Mouse (Mus musculus): ENCODE results near the gene Psd4. TPM values are rescaled to one million over a fixed set of nuclear protein-coding genes. Genes with fewer than 3 reads are reported as not detected.

Gene Psd4
- total and polyA plus RNA-seq, 2 experiments from 2014 or later: 0.34 to 1.00 TPM

GRCm38 (mm10) chr2:24417564-24417963 lies 50.2 kb downstream of the Psd4 start:
- no peak for ATAC-seq
- no peak overlapping the region for H3K4me2 ChIP-seq (ENCODE audit: low read depth)
- WGBS: 91% methylated on average over 4 of the region's 4 CpGs
- no peak for DNase-seq
- no peak overlapping the region for H3K27ac ChIP-seq (ENCODE audit: low read depth, low read length)
- no peaks in the 10 kb centered on the region for H3K9me3 ChIP-seq (ENCODE audit: low read length)
- H3K9ac ChIP-seq: no peak overlapping the region
- no peaks in the 10 kb centered on the region for H3K27me3 ChIP-seq (ENCODE audit: insufficient read depth, low read length)
- H3K36me3 ChIP-seq (ENCODE audit: insufficient read depth): no peaks in the 10 kb centered on the region
- H3K4me3 ChIP-seq (ENCODE audit: low read depth, low read length): no peak overlapping the region
- no peaks in the 10 kb centered on the region for H3K4me1 ChIP-seq (ENCODE audit: insufficient read depth)
- TF ChIP-seq CTCF (IDR thresholded peaks at IDR 0.05; ENCODE audit: low read depth): no peak

GRCm38 (mm10) chr2:24421211-24421863 lies 54.0 kb downstream of the Psd4 start:
- Histone ChIP-seq H3K9ac (no peak overlapping the region), H3K27me3 (ENCODE audit: insufficient read depth, low read length) (no peaks in the 10 kb centered on the region), H3K36me3 (ENCODE audit: insufficient read depth) (no peaks in the 10 kb centered on the region), H3K27ac (ENCODE audit: low read depth, low read length) (no peak overlapping the region), H3K4me2 (ENCODE audit: low read depth) (no peak overlapping the region), H3K4me3 (ENCODE audit: low read depth, low read length) (no peak overlapping the region), H3K9me3 (ENCODE audit: low read length) (no peaks in the 10 kb centered on the region), H3K4me1 (ENCODE audit: insufficient read depth) (no peaks in the 10 kb centered on the region)
- ATAC-seq: no peak
- no peak for DNase-seq
- 93% methylated on average over 6 of the region's 6 CpGs for WGBS
- TF ChIP-seq CTCF (IDR thresholded peaks at IDR 0.05; ENCODE audit: low read depth): no peak

- no peak overlapping the region for H3K27ac ChIP-seq (ENCODE audit: low read depth, low read length)
- no peaks in the 10 kb centered on the region for H3K27me3 ChIP-seq (ENCODE audit: insufficient read depth, low read length)
- H3K36me3 ChIP-seq (ENCODE audit: insufficient read depth): no peaks in the 10 kb centered on the region
- WGBS: 83% methylated on average over 3 of the region's 3 CpGs
- no peaks in the 10 kb centered on the region for H3K9me3 ChIP-seq (ENCODE audit: low read length)
- no peak overlapping the region for H3K4me2 ChIP-seq (ENCODE audit: low read depth)
- ATAC-seq: no peak
- no peak for DNase-seq
- H3K9ac ChIP-seq: no peak overlapping the region
- H3K4me3 ChIP-seq (ENCODE audit: low read depth, low read length): no peak overlapping the region
- H3K4me1 ChIP-seq (ENCODE audit: insufficient read depth): no peaks in the 10 kb centered on the region
- no peak for TF ChIP-seq CTCF (IDR thresholded peaks at IDR 0.05; ENCODE audit: low read depth)
Measured at GRCm38 (mm10) chr2:24422815-24423214, 55.4 kb downstream of the Psd4 start.

GRCm38 (mm10) chr2:24425630-24426029 lies 58.2 kb downstream of the Psd4 start:
- Histone ChIP-seq H3K27me3 (ENCODE audit: insufficient read depth, low read length) (no peaks in the 10 kb centered on the region), H3K9ac (no peak overlapping the region), H3K4me1 (ENCODE audit: insufficient read depth) (no peaks in the 10 kb centered on the region), H3K9me3 (ENCODE audit: low read length) (no peaks in the 10 kb centered on the region), H3K36me3 (ENCODE audit: insufficient read depth) (no peaks in the 10 kb centered on the region), H3K4me3 (ENCODE audit: low read depth, low read length) (no peak overlapping the region), H3K4me2 (ENCODE audit: low read depth) (no peak overlapping the region), H3K27ac (ENCODE audit: low read depth, low read length) (no peak overlapping the region)
- WGBS: 92% methylated on average over 2 of the region's 2 CpGs
- TF ChIP-seq CTCF (IDR thresholded peaks at IDR 0.05; ENCODE audit: low read depth): no peak
- no peak for ATAC-seq
- DNase-seq: no peak

GRCm38 (mm10) chr2:24427866-24428675 lies 60.7 kb downstream of the Psd4 start:
- DNase-seq (no peak), ATAC-seq (peak; percentile 77)
- H3K4me2 ChIP-seq (ENCODE audit: low read depth): no peak overlapping the region
- no peak overlapping the region for H3K4me3 ChIP-seq (ENCODE audit: low read depth, low read length)
- no peak overlapping the region for H3K27ac ChIP-seq (ENCODE audit: low read depth, low read length)
- WGBS: 14% methylated on average over 12 of the region's 12 CpGs
- H3K27me3 ChIP-seq (ENCODE audit: insufficient read depth, low read length): no peaks in the 10 kb centered on the region
- no peak for TF ChIP-seq CTCF (IDR thresholded peaks at IDR 0.05; ENCODE audit: low read depth)
- no peak overlapping the region for H3K9ac ChIP-seq
- H3K4me1 ChIP-seq (ENCODE audit: insufficient read depth): no peaks in the 10 kb centered on the region
- H3K36me3 ChIP-seq (ENCODE audit: insufficient read depth): no peaks in the 10 kb centered on the region
- H3K9me3 ChIP-seq (ENCODE audit: low read length): no peaks in the 10 kb centered on the region

- WGBS: 92% methylated on average over 4 of the region's 4 CpGs
- Histone ChIP-seq H3K4me2 (ENCODE audit: low read depth) (no peak overlapping the region), H3K27me3 (ENCODE audit: insufficient read depth, low read length) (0 out of 2 replicates have a peak, but pooled peaks cover 4% of the 10 kb centered on the region), H3K9me3 (ENCODE audit: low read length) (no peaks in the 10 kb centered on the region), H3K4me3 (ENCODE audit: low read depth, low read length) (no peak overlapping the region), H3K36me3 (ENCODE audit: insufficient read depth) (no peaks in the 10 kb centered on the region), H3K4me1 (ENCODE audit: insufficient read depth) (no peaks in the 10 kb centered on the region), H3K9ac (no peak overlapping the region), H3K27ac (ENCODE audit: low read depth, low read length) (no peak overlapping the region)
- TF ChIP-seq CTCF (IDR thresholded peaks at IDR 0.05; ENCODE audit: low read depth): no peak
- no peak for DNase-seq
- no peak for ATAC-seq
Measured at GRCm38 (mm10) chr2:24429806-24430205, 62.4 kb downstream of the Psd4 start.

- Histone ChIP-seq H3K27me3 (ENCODE audit: insufficient read depth, low read length) (peaks cover 4% of the 10 kb centered on the region; the same call in 1 of the 2 replicates), H3K4me2 (ENCODE audit: low read depth) (no peak overlapping the region), H3K4me3 (ENCODE audit: low read depth, low read length) (no peak overlapping the region), H3K9ac (no peak overlapping the region), H3K27ac (ENCODE audit: low read depth, low read length) (no peak overlapping the region), H3K9me3 (ENCODE audit: low read length) (no peaks in the 10 kb centered on the region), H3K36me3 (ENCODE audit: insufficient read depth) (no peaks in the 10 kb centered on the region), H3K4me1 (ENCODE audit: insufficient read depth) (no peaks in the 10 kb centered on the region)
- 88% methylated on average over 2 of the region's 2 CpGs for WGBS
- ATAC-seq (no peak), DNase-seq (no peak)
- no peak for TF ChIP-seq CTCF (IDR thresholded peaks at IDR 0.05; ENCODE audit: low read depth)
Measured at GRCm38 (mm10) chr2:24434670-24435069, 67.3 kb downstream of the Psd4 start.

Measured in forebrain, postnatal 0 days (tissue).